Mouse (Mus musculus) ovary, postnatal 10 days (tissue): ENCODE results near the gene Ube2h.

ENCODE experiments used
- DNase-seq: peaks from one replicate; pipeline ENCODE4 v3.0.0; 2022; ENCODE audit warnings: low spot score

Ube2h gene

GRCm38 (mm10) chr6:30162091-30162490 is 142.2 kb downstream of the Ube2h start:
- DNase-seq = no peak

- no peak for DNase-seq
Measured at GRCm38 (mm10) chr6:30161618-30162017, 142.7 kb downstream of the Ube2h start.
